Mouse (Mus musculus) cerebellum, adult 2 months (tissue): ENCODE results near the gene Aqp11.

Experiments used
- CTCF ChIP-seq: fragments of 200-500 bp; IDR thresholded peaks from 2 replicates; pipeline ENCODE4 v1.5.1; 2011; ENCODE audit warnings: low read depth, mild to moderate bottlenecking, control low read depth, low read length, moderate library complexity, borderline replicate concordance; ENCODE audit not compliant: insufficient read depth
- POLR2A ChIP-seq: fragments of 200-500 bp; IDR thresholded peaks from 2 replicates; pipeline ENCODE4 v1.6.1; 2011; ENCODE audit warnings: low read length, control low read depth, borderline replicate concordance; ENCODE audit not compliant: insufficient read depth

- no peak for TF ChIP-seq POLR2A
- no peak for TF ChIP-seq CTCF
Measured at GRCm38 (mm10) chr7:97737256-97737637, 842 bp downstream of the Aqp11 start.
